Mouse (Mus musculus) stomach, embryonic 16.5 days (tissue): ENCODE results near the gene Mttp. TPM values are rescaled to one million over a fixed set of nuclear protein-coding genes. Genes with fewer than 3 reads are reported as not detected.

Source experiments
- ATAC-seq: fragments of 200-750 bp; cut with Nextera tagmentation; 2 replicates; pipeline ENCODE4 v1.8.0; 2017; ENCODE audit warnings: moderate number of reproducible peaks, moderate TSS enrichment; ENCODE audit not compliant: insufficient read depth, low FRiP score
- H3K27ac ChIP-seq: fragments of 300-500 bp; sonication (generic); 2 replicates; pipeline ENCODE4 v1.5.1; 2014; ENCODE audit warnings: low read length
- H3K27me3 ChIP-seq: fragments of 300-500 bp; sonication (generic); 2 replicates; pipeline ENCODE4 v1.6.1; 2014; ENCODE audit warnings: low read length, control low read depth, mixed read lengths; ENCODE audit not compliant: control insufficient read depth, insufficient read depth
- H3K36me3 ChIP-seq: fragments of 300-500 bp; sonication (generic); 2 replicates; pipeline ENCODE4 v1.6.1; 2014; ENCODE audit warnings: low read length; ENCODE audit not compliant: control insufficient read depth, insufficient read depth
- H3K4me1 ChIP-seq: fragments of 300-500 bp; sonication (generic); 2 replicates; pipeline ENCODE4 v1.6.1; 2014; ENCODE audit warnings: low read length, control low read depth, mixed read lengths; ENCODE audit not compliant: control insufficient read depth, insufficient read depth
- H3K4me2 ChIP-seq: fragments of 300-500 bp; sonication (generic); 2 replicates; pipeline ENCODE4 v1.6.1; 2014; ENCODE audit warnings: low read depth, low read length, mixed read lengths
- H3K4me3 ChIP-seq: fragments of 300-500 bp; sonication (generic); replicated peaks from 2 replicates; pipeline ENCODE4 v1.5.1; 2014; ENCODE audit warnings: mild to moderate bottlenecking, low read length
- H3K9ac ChIP-seq: fragments of 300-500 bp; sonication (generic); 2 replicates; pipeline ENCODE4 v1.6.1; 2014; ENCODE audit warnings: low read length
- H3K9me3 ChIP-seq: fragments of 300-500 bp; sonication (generic); replicated peaks from 2 replicates; pipeline ENCODE4 v1.6.1; 2016; ENCODE audit warnings: low read length, control low read depth; ENCODE audit not compliant: control insufficient read depth
- WGBS: fragments of 180-500 bp; shearing (Covaris S2); extraction: QIAGEN DNeasy Blood & Tissue Kit; methylation state at CpG from one replicate; pipeline ENCODE4 v1.1.7; 2014; 5-methylcytosine and 5-hydroxymethylcytosine counted together
- polyA plus RNA-seq: library from polyadenylated mRNA; unstranded; fragments of >200 nt; fragmentation: Nextera tagmentation; extraction: Ambion mirVana; gene quantifications from 2 replicates; pipeline ENCODE4 v1.2.1, GENCODE M21; 2015

Gene Mttp
- polyA plus RNA-seq = 56.2 and 63.7 TPM in 2 replicates

DNA sequence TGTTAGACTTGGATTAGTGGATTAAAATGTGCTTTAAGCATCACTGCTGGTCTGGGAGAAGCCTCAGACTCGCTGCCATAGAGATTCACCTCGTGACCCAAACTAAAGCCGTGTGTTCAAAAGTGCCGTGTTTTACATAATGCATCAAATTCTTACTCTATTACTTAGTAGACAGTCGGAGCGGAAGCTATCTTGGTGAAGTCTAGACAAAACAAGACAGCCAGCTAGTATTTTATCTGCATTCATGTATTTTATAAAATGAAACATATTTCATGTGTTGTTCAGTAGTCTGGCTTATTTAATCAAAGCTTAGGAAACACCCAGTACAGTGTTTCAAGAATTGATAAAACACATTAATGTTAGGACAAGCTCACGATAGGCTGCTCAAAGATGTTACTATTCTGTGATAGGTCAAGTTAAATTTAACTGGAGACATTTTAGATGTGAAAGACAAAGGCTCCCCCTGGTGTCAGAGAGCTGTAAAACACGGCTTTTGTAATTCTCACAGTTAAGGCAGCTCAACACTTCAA, at the start of gene Mttp:
Gene Mttp, minus strand, starts transcription at position 327 of the 530 bp plus-strand sequence.
- Histone ChIP-seq H3K9ac (peak within 1 kb of the TSS; percentile 93), H3K9me3 (no peaks in the 10 kb centered on the region), H3K27me3 (no peaks in the 10 kb centered on the region), H3K36me3 (peaks cover 4% of the 10 kb centered on the region; the same call in 1 of the 2 replicates), H3K27ac (peak within 1 kb of the TSS; percentile 100), H3K4me3 (peak within 1 kb of the TSS; percentile 74), H3K4me1 (peaks cover 3% of the 10 kb centered on the region; the same call in 1 of the 2 replicates), H3K4me2 (peak within 1 kb of the TSS; percentile 79)
- under 1% methylated on average over 8 of the region's 8 CpGs for WGBS
- 0 out of 2 replicates have a peak, but pooled peaks have one; percentile 8 for ATAC-seq

DNA sequence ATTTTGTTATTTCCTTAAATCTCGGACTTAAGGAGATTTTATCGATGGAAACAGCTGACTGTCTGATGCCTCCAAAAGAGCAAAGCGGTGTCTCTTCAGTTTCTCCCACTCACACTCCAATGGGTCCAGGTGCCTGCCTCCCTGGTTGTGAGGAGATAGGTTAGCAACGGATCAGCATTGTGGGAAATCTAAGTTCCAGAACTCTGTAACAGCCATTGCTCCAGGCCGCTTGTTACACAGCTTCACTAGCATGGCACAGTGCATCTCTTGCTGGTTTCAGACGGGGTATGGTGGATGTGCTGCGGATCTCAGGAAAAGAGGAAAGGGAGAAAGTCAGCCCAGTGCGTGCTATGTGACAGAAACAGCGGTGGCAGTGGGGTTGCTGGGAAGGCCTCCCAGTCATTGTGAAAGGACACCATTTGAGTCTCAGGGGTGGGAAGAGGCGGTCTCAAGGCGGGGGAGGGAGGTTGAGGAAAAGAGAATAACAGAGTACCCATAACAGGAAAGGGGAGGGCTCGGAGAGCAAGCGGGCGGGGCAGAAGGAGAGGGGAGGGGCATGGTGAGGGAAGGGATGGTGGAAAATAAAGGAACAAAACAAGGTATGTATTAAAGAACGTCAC, 49.0 kb upstream of the Mttp start, which contains the start of gene 4930579F01Rik:
Gene 4930579F01Rik, minus strand, starts transcription at position 143 of the 620 bp plus-strand sequence.
- no peak for ATAC-seq
- Histone ChIP-seq H3K4me1 (no peaks in the 10 kb centered on the region), H3K36me3 (no peaks in the 10 kb centered on the region), H3K27me3 (no peaks in the 10 kb centered on the region), H3K9ac (no peak within 1 kb of the TSS), H3K4me3 (no peak within 1 kb of the TSS), H3K27ac (no peak within 1 kb of the TSS), H3K9me3 (no peaks in the 10 kb centered on the region), H3K4me2 (no peak within 1 kb of the TSS)
- WGBS = 79% methylated on average over 15 of the region's 15 CpGs

DNA sequence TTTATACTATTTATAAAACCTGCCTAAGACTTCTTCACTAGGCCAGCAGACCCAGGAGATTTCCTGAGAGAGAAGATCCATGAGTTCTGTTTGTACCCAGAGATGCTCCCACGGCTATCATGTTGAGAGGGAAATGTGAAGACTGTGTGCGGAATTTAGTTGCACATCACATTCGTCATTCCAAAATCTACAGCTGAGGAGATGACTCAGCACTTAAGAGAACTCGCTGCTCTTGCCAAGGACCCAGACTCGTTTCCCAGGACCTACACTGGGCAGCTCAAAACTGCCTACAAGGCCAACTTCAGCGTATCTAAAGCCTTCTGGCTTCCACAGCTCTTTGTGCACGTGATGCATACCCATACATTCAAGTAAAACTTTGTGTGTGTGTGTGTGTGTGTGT, 47.5 kb upstream of the Mttp start:
- Histone ChIP-seq H3K4me3 (no peak overlapping the region), H3K27me3 (no peaks in the 10 kb centered on the region), H3K4me2 (no peak overlapping the region), H3K27ac (no peak overlapping the region), H3K36me3 (no peaks in the 10 kb centered on the region), H3K9ac (no peak overlapping the region), H3K4me1 (no peaks in the 10 kb centered on the region), H3K9me3 (no peaks in the 10 kb centered on the region)
- 69% methylated on average over 7 of the region's 7 CpGs for WGBS
- ATAC-seq = no peak

DNA sequence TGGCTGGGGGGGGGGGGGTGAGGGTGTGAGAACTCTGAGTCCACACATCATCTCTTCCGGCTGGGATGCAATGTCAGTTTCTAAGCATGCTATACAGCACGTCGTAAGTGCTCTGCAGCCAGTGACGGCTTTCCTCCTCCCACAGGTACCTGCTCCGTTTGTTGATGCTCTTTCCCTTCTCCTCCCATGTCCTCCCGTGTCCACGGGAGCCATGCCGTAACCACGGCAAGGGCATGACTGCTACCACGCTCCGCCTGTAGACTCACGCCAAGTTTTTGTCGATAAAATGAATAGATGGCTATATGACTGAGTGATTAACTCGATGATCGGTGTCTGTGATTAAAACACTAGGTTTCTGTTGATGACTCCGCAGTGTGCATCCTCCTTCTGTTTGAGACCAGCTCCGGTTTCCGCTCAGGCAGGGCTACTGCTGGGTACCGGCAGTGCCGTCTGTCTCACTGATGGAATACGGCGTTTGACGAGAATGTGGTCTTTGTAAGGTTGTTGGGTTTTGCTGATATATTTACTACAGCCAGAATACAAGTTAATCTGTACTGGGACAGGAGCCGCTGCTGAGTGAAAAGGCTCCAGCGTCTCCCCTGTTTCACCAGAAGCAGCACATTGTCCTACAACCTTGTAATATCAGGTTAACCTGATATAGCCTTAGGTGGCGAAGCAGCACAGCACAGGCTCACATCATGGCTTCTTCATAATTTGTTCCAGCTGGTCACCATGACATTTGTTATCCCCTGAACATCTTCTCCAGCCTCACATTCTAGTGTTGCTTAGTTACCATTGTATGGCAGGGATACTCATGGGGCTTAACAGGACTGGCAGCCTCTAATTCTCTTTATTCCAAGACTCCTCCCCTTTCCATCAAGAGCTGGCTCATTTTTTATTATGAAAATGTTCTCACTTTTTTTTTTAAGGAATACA, 41.5 kb upstream of the Mttp start:
- Histone ChIP-seq H3K4me2 (no peak overlapping the region), H3K36me3 (no peaks in the 10 kb centered on the region), H3K9me3 (no peaks in the 10 kb centered on the region), H3K4me3 (no peak overlapping the region), H3K9ac (no peak overlapping the region), H3K4me1 (peaks cover 7% of the 10 kb centered on the region; the same call in 1 of the 2 replicates), H3K27ac (no peak overlapping the region), H3K27me3 (no peaks in the 10 kb centered on the region)
- no peak for ATAC-seq
- WGBS = 87% methylated on average over 26 of the region's 26 CpGs

DNA sequence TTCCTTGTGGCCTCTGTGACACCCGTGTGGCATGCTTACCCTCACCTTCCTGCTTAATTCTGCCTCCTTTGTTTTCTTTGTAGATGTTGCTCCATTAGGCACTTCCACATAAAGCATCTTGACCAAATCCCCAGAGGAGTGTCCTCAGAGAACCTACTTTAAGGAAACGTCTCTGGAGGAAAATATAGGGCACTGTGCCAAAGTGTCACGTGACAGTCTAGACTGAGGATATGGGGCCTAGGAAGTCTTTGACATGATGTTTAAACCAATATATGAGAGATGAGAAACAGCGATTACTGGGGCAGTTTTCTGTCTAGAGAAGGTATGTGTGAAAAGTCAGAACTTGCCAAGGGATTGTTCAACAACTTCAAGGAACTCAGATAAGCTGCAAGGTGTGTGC, 40.5 kb upstream of the Mttp start:
- Histone ChIP-seq H3K9me3 (no peaks in the 10 kb centered on the region), H3K4me2 (no peak overlapping the region), H3K27me3 (no peaks in the 10 kb centered on the region), H3K4me1 (peaks cover 7% of the 10 kb centered on the region; the same call in 1 of the 2 replicates), H3K27ac (no peak overlapping the region), H3K9ac (no peak overlapping the region), H3K4me3 (no peak overlapping the region), H3K36me3 (no peaks in the 10 kb centered on the region)
- 33% methylated on average over 4 of the region's 4 CpGs for WGBS
- 0 out of 2 replicates have a peak, but pooled peaks have one; percentile 21 for ATAC-seq

DNA sequence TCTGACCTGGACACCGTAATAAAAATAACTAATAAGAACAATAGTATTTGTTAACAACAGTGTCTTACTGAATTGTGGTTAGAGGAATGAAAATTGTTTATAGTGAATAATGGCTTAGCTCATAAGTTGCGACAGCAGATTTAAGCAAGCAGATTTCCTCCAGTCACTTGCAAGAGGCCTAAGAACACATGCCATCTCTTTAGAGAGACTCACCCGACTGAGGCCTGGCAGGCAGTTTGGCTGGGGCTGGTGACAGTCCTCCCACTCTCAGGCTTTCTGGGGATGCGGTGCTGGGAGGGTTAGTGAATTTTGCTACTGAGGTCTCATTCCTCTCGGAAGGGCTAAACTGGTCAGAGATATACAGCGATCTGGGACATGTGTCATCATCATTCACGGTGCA, 38.6 kb upstream of the Mttp start:
- Histone ChIP-seq H3K36me3 (no peaks in the 10 kb centered on the region), H3K4me1 (peaks cover 7% of the 10 kb centered on the region; the same call in 1 of the 2 replicates)
- 74% methylated on average over 7 of the region's 7 CpGs for WGBS

DNA sequence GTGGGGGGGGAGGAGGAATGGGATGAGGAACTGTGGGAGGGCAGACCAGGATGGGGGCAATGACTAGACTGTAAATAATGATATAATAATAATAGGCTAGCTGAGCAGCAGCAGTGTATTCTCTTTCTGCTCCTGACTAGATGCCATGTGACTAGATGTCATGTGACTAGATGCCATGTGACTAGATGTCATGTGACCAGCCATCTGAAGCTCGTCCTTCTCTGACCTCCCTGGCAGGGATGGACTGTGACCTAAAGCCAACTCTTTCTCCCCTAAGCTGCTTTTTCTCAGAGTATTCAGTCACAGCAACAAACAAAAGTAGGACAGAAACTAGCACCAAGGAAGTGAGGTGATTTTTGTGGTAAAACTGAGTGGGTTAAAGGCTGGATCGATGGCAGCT, 37.3 kb upstream of the Mttp start:
- WGBS = 88% methylated on average over 2 of the region's 2 CpGs
- Histone ChIP-seq H3K9ac (no peak overlapping the region), H3K4me2 (no peak overlapping the region), H3K27me3 (no peaks in the 10 kb centered on the region), H3K27ac (no peak overlapping the region), H3K9me3 (no peaks in the 10 kb centered on the region), H3K36me3 (no peaks in the 10 kb centered on the region), H3K4me1 (peaks cover 7% of the 10 kb centered on the region; the same call in 1 of the 2 replicates), H3K4me3 (no peak overlapping the region)
- ATAC-seq = no peak

More for the DNA sequence above, 38.6 kb upstream of the Mttp start:
- H3K27ac ChIP-seq = no peak overlapping the region
- H3K9ac ChIP-seq = no peak overlapping the region
- H3K9me3 ChIP-seq = no peaks in the 10 kb centered on the region
- no peak overlapping the region for H3K4me2 ChIP-seq
- ATAC-seq = no peak
- H3K4me3 ChIP-seq = no peak overlapping the region
- no peaks in the 10 kb centered on the region for H3K27me3 ChIP-seq

DNA sequence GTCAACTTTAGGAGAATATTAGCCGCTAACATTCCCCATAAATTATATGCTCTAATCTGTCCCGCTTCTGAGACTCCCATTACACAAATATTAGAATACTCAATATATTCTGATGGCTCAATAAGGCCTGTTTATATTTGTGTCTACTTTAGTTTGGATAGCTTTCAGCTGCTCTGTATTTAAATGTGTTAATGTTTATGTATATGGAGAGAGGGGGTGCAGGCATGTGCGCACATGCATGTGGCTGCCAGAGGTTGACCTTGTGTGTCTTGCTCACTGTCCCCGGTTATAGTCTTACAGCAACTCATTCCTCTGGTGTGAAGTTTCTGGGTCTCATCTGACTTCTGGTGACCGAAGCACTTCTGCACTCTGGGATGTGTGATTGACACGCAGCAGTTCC, 30.8 kb upstream of the Mttp start:
- H3K4me2 ChIP-seq = no peak overlapping the region
- ATAC-seq = peak; percentile 37; the same call in 1 of the 2 replicates

More for the DNA sequence above, 30.8 kb upstream of the Mttp start:
- Histone ChIP-seq H3K9me3 (no peaks in the 10 kb centered on the region), H3K27ac (no peak overlapping the region), H3K27me3 (no peaks in the 10 kb centered on the region), H3K4me1 (0 out of 2 replicates have a peak, but pooled peaks cover 4% of the 10 kb centered on the region), H3K36me3 (no peaks in the 10 kb centered on the region), H3K4me3 (no peak overlapping the region), H3K9ac (no peak overlapping the region)
- WGBS = 57% methylated on average over 6 of the region's 6 CpGs
